Mouse (Mus musculus) CD4-positive, CD25-positive, alpha-beta regulatory T cell (primary cell): ENCODE measurements around the gene Ralgps2. TPM values are rescaled to one million over a fixed set of nuclear protein-coding genes. Genes with fewer than 3 reads are reported as not detected.

Source experiments
- polyA plus RNA-seq: library from polyadenylated mRNA; unstranded; fragments of 100-300 nt; shearing (Covaris generic); gene quantifications from one replicate; pipeline ENCODE4 v1.2.1, GENCODE M21; 2017

The Ralgps2 gene
- 69.9 TPM for polyA plus RNA-seq

DNA sequence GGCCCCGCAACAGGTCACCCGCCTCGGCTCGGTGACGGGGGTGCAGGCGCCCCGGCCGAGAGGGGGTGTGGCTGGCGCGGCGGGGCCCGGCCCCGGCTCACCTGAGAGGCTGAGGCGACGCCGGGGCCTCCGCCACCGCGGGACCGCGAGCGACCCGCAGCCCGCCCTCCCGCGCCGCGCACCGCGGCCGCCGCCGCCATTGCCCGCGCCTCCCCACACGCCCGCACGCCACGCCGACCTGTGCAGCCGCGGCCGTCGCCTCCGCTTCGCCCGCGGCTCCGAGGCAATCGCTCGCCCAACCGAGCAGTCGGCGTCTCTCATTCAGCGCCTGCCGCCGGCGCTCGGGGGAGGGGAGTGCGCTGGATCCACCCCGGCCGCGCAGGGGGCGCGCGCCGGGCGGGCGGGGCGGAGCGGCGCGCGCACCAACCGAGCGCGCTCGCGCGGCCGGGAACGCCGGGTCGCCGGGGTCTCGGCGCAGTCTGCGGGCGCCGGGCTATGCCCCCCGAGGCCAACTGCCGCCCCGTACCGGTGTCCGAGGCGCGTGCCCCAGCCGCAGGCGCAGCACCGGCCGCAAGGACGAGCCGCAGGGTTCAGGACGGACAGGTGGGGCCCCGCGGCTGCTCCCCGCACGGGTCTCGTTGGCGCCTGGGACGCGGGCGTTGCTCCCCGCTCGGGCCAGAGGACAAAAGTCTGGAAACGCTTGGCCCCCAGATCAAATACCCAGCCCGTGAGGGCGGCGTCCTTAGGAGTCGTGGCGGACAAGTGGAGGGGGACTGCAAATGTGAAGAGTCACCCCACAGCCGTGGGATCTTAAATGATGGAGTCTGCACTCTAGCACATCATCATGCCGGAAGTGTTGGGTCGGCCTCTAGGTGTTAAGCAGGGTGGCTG is at the start of gene Ralgps2:
Gene Ralgps2 (minus strand): TSS at position 376 of the 891 bp plus-strand sequence.

DNA sequence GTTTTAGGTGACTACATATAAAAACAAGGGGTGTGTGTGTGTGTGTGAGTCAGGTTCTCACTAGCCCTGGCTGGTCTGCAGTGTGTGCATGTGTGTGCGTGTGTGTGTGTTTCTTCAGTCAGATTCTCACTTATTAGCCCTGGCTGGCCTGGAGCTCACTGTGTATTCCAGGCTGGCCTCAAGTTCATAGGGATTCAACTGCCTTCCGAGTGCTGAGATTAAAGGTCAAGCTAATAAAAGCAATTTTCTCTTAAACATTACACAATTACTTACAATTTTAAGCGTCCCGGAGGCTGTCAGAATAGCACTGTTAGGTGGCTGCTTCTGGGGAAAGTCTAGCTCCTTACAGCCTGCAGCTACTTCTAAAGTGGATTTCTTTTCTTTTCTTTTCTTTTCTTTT is 101.2 kb downstream of the Ralgps2 start, which contains the start of gene Angptl1:
Gene Angptl1 (plus strand): TSS at position 386 of the 400 bp plus-strand sequence.

Other genes with a start within 250 kb of the Ralgps2 start
- 28.4 TPM for gene Fam20b, start 220.5 kb downstream of the Ralgps2 start, polyA plus RNA-seq
- 0.57 TPM for gene Angptl1, start 101.1 kb downstream of the Ralgps2 start, polyA plus RNA-seq
- gene Tex35, start 169.1 kb upstream of the Ralgps2 start, polyA plus RNA-seq: 1.3 TPM